Mouse (Mus musculus): ENCODE measurements at regions not wholly inside any gene's neighbourhood (a gene's known extent, or its start where the extent isn't known, plus 50 kb on each side); places are given as distances from the start of the nearest gene placed in this dataset.

DNA sequence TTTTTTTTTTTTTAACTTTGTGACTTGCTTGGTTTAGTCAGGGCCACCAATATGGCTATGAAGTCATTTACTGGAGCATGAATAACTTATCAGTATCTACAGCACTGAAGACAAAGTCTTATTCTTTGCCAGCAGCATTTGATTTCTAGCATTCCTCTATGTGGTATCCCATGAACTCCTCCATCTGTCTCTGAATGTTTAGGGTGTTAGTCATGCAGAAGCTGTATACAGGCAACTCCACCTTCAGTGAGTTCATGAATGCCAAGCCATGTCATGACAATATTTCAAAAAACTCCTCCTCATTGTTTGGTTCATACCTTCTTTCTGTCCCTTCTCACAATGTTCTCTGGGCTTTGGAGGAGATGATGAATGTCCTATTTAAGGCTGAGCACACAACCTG, 1438.4 kb upstream of the A1bg start:
- TF ChIP-seq CTCF (IDR thresholded peaks at IDR 0.05) = no peak
- no peak for TF ChIP-seq POLR2A (IDR thresholded peaks at IDR 0.05; ENCODE audit: insufficient read depth, low read depth, low read length)

Measured in heart, adult 2 months (tissue).